Mouse (Mus musculus) kidney, adult 2 months (tissue): ENCODE data around the gene Cpt1b.

Source experiments
- CTCF ChIP-seq: fragments of 200-500 bp; conservative IDR thresholded peaks from 2 replicates; pipeline ENCODE4 v1.5.1; 2011; ENCODE audit warnings: low read depth, mild to moderate bottlenecking, control low read depth, low read length, moderate library complexity, mixed read lengths; ENCODE audit not compliant: insufficient read depth, insufficient read length
- POLR2A ChIP-seq: fragments of 200-500 bp; IDR thresholded peaks from one replicate; pipeline ENCODE4 v1.6.1; 2011; ENCODE audit warnings: low read depth, low read length, control low read depth

- TF ChIP-seq CTCF (no peak), POLR2A (no peak)
Measured at GRCm38 (mm10) chr15:89473921-89474320, 48.3 kb upstream of the Cpt1b start.
